Mouse (Mus musculus) liver, postnatal 0 days (tissue): ENCODE measurements around the gene Mre11a.

Experiments
- CTCF ChIP-seq: sonication (generic); IDR thresholded peaks from 2 replicates; pipeline ENCODE4 v1.5.1; 2016; ENCODE audit warnings: antibody characterized with exemption, low read depth
- EP300 ChIP-seq: IDR thresholded peaks from 2 replicates; pipeline ENCODE4 v1.6.1; 2016; ENCODE audit warnings: antibody characterized with exemption, low read depth, mild to moderate bottlenecking

GRCm38 (mm10) chr9:14859868-14860639, 75.6 kb downstream of the Mre11a start, which contains the start of gene Gpr83:
- no peak for TF ChIP-seq EP300
- no peak for TF ChIP-seq CTCF
